Mouse (Mus musculus) retina, postnatal 1 day (tissue): ENCODE measurements at regions not wholly inside any gene's neighbourhood (a gene's known extent, or its start where the extent isn't known, plus 50 kb on each side); places are given as distances from the start of the nearest gene placed in this dataset.

Source experiments
- DNase-seq: peaks from one replicate; pipeline ENCODE4 v3.0.0-alpha.2; 2012

DNA sequence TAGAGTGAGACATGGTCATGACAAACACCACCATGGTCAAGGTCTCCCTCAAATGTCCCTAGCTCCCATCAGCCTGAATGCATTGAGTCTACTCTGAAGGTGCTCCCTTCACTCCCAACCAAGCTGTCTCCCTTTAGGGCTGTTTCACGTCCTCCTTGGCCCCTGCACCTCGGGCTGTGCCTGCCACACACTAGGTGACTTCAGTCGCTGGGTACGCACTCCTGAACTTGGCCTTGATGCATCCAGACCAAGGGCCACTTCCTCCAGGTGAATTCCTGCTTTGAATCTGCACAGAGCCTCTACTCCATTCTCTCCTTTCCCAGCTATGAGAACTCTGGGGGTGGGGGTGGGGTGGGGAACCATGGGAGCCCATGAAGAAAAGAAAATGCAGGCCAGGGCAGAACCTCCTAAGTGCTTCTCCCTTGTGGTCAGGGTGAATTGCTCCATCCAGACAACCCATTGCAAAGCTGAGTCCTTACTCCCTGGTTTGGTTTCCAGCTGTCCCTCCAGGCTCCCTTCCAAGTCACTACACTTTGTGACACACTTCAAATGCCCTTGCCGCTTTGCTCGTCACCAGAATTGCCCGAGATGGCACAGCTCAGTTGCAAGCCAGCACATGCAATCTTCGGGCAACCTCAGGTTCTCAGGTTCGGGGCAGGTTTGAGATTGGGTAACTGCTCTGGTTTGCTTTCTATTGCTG lies 65.3 kb upstream of the 1700021F07Rik start:
- no peak for DNase-seq

DNA sequence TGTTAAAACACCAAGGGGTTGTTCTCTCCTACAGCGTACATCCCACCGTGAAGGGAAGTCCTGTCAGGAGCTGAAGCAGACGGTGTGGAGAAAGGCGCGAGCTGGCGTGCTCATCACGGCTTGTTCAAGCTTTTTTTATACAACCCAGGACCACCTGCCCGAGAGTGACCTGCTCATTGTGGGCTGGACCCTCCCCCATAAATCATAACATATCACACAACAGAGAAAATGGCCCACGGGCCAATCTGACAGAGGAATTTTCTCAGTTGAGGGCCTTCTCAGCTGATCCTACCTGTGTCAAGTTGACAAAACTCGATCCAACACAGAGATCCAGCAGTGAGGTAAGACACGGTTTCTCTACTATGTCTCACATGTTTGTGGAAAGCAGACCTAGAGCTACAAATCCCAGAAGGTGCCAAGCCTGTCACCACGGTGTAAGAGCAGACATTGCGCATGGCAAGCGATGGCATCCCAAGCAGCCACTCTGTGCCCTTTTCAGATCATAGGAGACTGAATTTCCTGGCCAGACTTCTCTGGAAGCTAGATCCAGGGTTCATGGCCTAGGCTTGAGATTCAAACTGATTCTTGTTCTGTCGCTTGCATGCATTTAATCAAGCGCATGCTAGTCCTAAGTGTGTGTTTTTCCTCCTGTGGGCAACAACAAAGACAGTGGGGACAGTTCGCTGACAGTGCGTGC lies 64.6 kb upstream of the 1700021F07Rik start:
- DNase-seq: no peak

DNA sequence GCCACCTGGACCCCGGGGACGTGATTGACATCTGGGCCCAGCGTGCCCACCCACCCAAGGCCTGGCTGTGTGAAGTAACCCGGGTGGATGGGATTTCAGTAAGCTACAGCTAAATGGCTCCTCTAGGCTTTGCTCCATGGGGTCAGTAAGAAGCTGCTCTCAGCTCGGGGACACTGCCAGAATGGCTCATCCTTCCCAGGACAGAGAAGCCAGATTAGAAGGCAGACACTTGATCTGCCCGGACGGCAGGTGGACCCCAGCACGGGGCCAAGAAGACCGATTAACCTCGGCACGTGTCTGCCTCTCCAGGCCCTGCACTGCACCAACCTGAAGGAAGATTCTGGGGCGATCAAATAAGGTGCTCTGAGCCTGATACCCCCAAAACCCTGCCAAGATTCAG lies 63.5 kb upstream of the 1700021F07Rik start:
- no peak for DNase-seq

DNA sequence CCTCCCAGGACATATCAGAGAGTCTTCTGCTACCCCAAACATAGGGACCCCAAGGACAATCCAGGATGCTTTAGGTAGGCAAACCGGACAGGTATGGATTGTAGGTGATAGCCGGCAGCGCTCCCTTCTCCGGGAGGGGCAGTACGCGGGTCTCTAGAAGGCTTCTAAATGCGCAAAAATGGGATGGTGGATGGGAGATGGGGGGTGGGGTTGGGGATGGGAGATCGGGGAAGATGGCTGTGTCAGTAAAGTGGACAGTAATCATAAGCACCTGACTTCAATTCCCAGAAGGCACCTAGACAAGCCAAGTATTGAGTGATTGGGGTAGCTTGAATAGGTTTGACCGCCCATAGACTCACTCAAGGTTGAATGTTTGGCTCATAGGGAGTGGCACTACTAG lies 59.1 kb upstream of the 1700021F07Rik start:
- DNase-seq: no peak

DNA sequence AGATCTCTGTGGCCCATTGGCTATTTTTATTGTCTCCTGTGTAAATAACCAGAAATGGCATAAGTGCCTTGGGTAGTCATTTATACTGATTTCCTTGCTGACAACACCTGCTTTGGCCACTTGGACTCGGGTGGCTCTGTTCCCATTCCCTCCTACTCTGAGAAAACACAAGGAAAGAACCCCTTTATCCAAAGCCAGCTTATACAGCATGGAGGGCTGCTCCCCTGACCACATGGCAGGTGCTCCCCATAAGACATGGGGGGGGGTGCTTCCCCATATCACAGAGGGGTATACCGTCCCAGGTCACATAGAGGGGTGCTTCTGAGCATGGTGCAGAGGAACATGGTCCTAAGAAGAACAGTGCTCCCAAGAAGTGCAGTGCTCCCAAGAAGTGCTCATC lies 57.8 kb upstream of the 1700021F07Rik start:
- DNase-seq: no peak

DNA sequence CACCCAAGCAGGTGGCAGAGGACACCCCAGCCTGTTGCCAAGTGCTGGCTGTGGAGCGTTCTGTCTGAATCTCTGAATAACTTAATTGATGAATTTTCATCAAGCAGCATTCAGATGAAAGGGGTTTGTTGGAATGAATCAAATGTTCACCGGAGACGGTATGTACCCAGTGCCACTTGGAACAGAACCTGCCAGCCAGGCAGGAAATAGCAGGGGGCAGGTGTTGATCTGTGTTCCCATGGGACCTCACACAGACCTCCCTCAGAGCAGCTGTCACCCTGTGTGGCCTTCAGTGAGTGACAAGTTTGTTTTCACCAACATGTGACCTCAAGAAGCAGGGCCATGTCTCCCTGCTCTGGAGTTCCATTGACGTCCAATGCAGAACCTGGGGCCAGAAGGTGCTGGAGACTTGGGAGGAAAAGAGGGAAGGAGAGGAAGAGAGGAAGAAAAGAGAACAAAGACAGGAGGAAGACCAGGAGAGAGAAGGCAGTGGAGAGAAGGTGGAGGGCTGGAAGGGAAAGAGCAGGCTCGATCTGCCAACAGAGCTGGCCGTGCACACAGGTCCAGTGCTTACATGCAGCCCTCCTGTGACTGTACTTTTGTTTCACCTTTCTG lies 57.3 kb upstream of the 1700021F07Rik start:
- peak; percentile 46 for DNase-seq

DNA sequence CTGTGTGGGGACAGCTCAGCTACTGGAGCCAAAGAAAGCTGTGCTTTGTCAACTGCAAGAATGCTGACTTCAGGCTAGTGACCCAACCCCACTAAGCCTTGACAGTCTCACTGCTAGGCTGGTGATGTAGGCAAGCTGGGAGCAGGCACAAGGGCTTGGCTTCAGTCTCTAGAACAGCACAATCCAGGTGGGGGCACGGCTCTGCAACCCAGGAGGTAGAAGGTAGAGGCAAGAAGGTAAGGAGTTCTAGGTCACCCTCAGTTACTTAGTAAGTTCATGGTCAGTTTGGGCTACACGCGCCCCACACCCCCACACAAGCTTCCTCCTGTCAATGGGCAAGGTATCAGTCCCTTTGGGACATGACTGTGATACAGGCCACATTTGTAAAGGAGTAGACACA lies 54.2 kb upstream of the 1700021F07Rik start:
- DNase-seq: no peak

DNA sequence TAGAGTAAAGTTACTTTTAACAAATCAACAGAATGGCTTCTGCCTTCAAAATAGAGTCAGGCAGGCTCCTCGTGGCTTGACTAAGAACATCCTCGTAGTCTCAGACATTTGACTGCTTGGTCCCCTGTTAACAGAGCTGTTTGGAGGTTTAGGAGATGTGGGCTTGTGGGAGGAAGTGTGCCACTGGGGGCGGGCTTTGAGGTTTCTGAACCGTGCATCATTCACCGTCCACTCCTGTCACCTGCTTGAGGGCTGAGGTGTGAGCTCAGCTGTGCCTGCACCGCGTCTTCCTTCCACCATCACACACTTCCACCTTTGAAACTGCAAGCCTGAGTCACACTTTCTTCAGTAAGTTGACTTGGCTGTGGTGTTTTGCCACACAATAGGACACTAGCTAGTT lies 52.6 kb upstream of the 1700021F07Rik start:
- no peak for DNase-seq
